Mouse (Mus musculus): Measurements from ENCODE around the gene Gm7168. TPM values are rescaled to one million over a fixed set of nuclear protein-coding genes. Genes with fewer than 3 reads are reported as not detected.

Gm7168 gene
- polyA plus RNA-seq, 1 experiment from 2014 or later, result not detected

Other genes starting within 250 kb of the Gm7168 start
- 72.1 and 73.1 TPM in 2 replicates for gene Afdn, start 187.8 kb upstream of the Gm7168 start, polyA plus RNA-seq (2016; fragmentation: Nextera tagmentation; extraction: Ambion mirVana)
- 5.6 and 6.1 TPM in 2 replicates for gene Tcte2, start 186.5 kb upstream of the Gm7168 start, polyA plus RNA-seq (2016; fragmentation: Nextera tagmentation; extraction: Ambion mirVana)
- not detected in 2 replicates for gene Gm7356, start 55.3 kb downstream of the Gm7168 start, polyA plus RNA-seq (2016; fragmentation: Nextera tagmentation; extraction: Ambion mirVana)
- not detected in 2 replicates for gene Gm7358, start 111.2 kb downstream of the Gm7168 start, polyA plus RNA-seq (2016; fragmentation: Nextera tagmentation; extraction: Ambion mirVana)

All from midbrain, embryonic 10.5 days (tissue).